Mouse (Mus musculus): Measurements from ENCODE around the gene Gimap4. TPM values are rescaled to one million over a fixed set of nuclear protein-coding genes. Genes with fewer than 3 reads are reported as not detected.

Gene Gimap4
- polyA plus RNA-seq, 1 experiment, result not detected

- H3K27me3 ChIP-seq (ENCODE audit: control insufficient read depth, insufficient read depth, insufficient read length), result no peaks in the 10 kb centered on the region
- no peak overlapping the region for H3ac ChIP-seq (ENCODE audit: control insufficient read depth, insufficient read length)
- no peaks in the 10 kb centered on the region for H3K79me2 ChIP-seq (ENCODE audit: control insufficient read depth, insufficient read depth)
- H3K36me3 ChIP-seq (ENCODE audit: control insufficient read depth, insufficient read depth), result no peaks in the 10 kb centered on the region
- no peak overlapping the region for H3K4me2 ChIP-seq (ENCODE audit: low read depth)
- TF ChIP-seq CEBPB (IDR thresholded peaks at IDR 0.05; ENCODE audit: insufficient read depth, poor library complexity, severe bottlenecking) (no peak), USF1 (IDR thresholded peaks at IDR 0.05; ENCODE audit: low read depth) (no peak), MAX (IDR thresholded peaks at IDR 0.05; ENCODE audit: low read depth) (no peak), TCF3 (IDR thresholded peaks at IDR 0.05; ENCODE audit: insufficient read length, low read depth) (no peak), E2F4 (IDR thresholded peaks at IDR 0.05; ENCODE audit: insufficient read depth) (no peak)
- H3K4me3 ChIP-seq, result no peak overlapping the region
These were observed 16.1 kb downstream of the Gimap4 start for GRCm38 (mm10) chr6:48700251-48701075.

- no peak for TF ChIP-seq TCF3 (IDR thresholded peaks at IDR 0.05; ENCODE audit: insufficient read length, low read depth)
- no peak for TF ChIP-seq POLR2AphosphoS2 (IDR thresholded peaks at IDR 0.05; ENCODE audit: insufficient read length, low read depth)
- TF ChIP-seq MYOG (IDR thresholded peaks at IDR 0.05; ENCODE audit: control insufficient read depth in 1 of 3, insufficient read depth in 1 of 3, insufficient read length in 2 of 3, low read depth in 2 of 3), result no peak
- TF ChIP-seq USF1 (IDR thresholded peaks at IDR 0.05; ENCODE audit: low read depth), result no peak
- TF ChIP-seq E2F4 (IDR thresholded peaks at IDR 0.05; ENCODE audit: insufficient read depth), result no peak
- no peak for TF ChIP-seq SRF (IDR thresholded peaks at IDR 0.05; ENCODE audit: control insufficient read depth, insufficient read length, low read depth)
- no peak for TF ChIP-seq REST (IDR thresholded peaks at IDR 0.05; ENCODE audit: insufficient read depth, insufficient read length)
- TF ChIP-seq MYOD1 (IDR thresholded peaks at IDR 0.05; ENCODE audit: control insufficient read depth in 1 of 3, insufficient read length in 2 of 3, low read depth in 2 of 3), result no peak
- no peak for TF ChIP-seq MAX (IDR thresholded peaks at IDR 0.05; ENCODE audit: low read depth)
- TF ChIP-seq POLR2A (IDR thresholded peaks at IDR 0.05; ENCODE audit: insufficient read length, low read depth), result no peak
- TF ChIP-seq TCF12 (IDR thresholded peaks at IDR 0.05; ENCODE audit: insufficient read depth, poor library complexity, severe bottlenecking), result no peak
- no peak for TF ChIP-seq CEBPB (IDR thresholded peaks at IDR 0.05; ENCODE audit: insufficient read depth, poor library complexity, severe bottlenecking)
- no peak overlapping the region for H3ac ChIP-seq (ENCODE audit: control insufficient read depth, insufficient read length)
These were observed 17.8 kb downstream of the Gimap4 start for GRCm38 (mm10) chr6:48702146-48702545.

GRCm38 (mm10) chr6:48702601-48703000, 18.3 kb downstream of the Gimap4 start:
- TF ChIP-seq POLR2A (IDR thresholded peaks at IDR 0.05; ENCODE audit: insufficient read length, low read depth), result no peak
- no peak for TF ChIP-seq POLR2AphosphoS2 (IDR thresholded peaks at IDR 0.05; ENCODE audit: insufficient read length, low read depth)
- TF ChIP-seq E2F4 (IDR thresholded peaks at IDR 0.05; ENCODE audit: insufficient read depth), result no peak
- no peak for TF ChIP-seq MAX (IDR thresholded peaks at IDR 0.05; ENCODE audit: low read depth)
- no peak for TF ChIP-seq MYOD1 (IDR thresholded peaks at IDR 0.05; ENCODE audit: control insufficient read depth in 1 of 3, insufficient read length in 2 of 3, low read depth in 2 of 3)
- TF ChIP-seq TCF12 (IDR thresholded peaks at IDR 0.05; ENCODE audit: insufficient read depth, poor library complexity, severe bottlenecking), result no peak
- TF ChIP-seq SRF (IDR thresholded peaks at IDR 0.05; ENCODE audit: control insufficient read depth, insufficient read length, low read depth), result no peak
- TF ChIP-seq REST (IDR thresholded peaks at IDR 0.05; ENCODE audit: insufficient read depth, insufficient read length), result no peak
- no peak for TF ChIP-seq MYOG (IDR thresholded peaks at IDR 0.05; ENCODE audit: control insufficient read depth in 1 of 3, insufficient read depth in 1 of 3, insufficient read length in 2 of 3, low read depth in 2 of 3)
- no peak for TF ChIP-seq CEBPB (IDR thresholded peaks at IDR 0.05; ENCODE audit: insufficient read depth, poor library complexity, severe bottlenecking)
- TF ChIP-seq USF1 (IDR thresholded peaks at IDR 0.05; ENCODE audit: low read depth), result no peak
- no peak for TF ChIP-seq TCF3 (IDR thresholded peaks at IDR 0.05; ENCODE audit: insufficient read length, low read depth)
- Histone ChIP-seq H3K27me3 (ENCODE audit: control insufficient read depth, insufficient read depth, insufficient read length) (no peaks in the 10 kb centered on the region), H3K79me2 (ENCODE audit: control insufficient read depth, insufficient read depth) (no peaks in the 10 kb centered on the region), H3K36me3 (ENCODE audit: control insufficient read depth, insufficient read depth) (no peaks in the 10 kb centered on the region), H3ac (ENCODE audit: control insufficient read depth, insufficient read length) (no peak overlapping the region), H3K4me3 (no peak overlapping the region), H3K4me2 (ENCODE audit: low read depth) (no peak overlapping the region)

More at GRCm38 (mm10) chr6:48702146-48702545, 17.8 kb downstream of the Gimap4 start:
- no peaks in the 10 kb centered on the region for H3K79me2 ChIP-seq (ENCODE audit: control insufficient read depth, insufficient read depth)
- no peak overlapping the region for H3K4me3 ChIP-seq
- H3K27me3 ChIP-seq (ENCODE audit: control insufficient read depth, insufficient read depth, insufficient read length), result no peaks in the 10 kb centered on the region
- H3K36me3 ChIP-seq (ENCODE audit: control insufficient read depth, insufficient read depth), result no peaks in the 10 kb centered on the region
- H3K4me2 ChIP-seq (ENCODE audit: low read depth), result no peak overlapping the region

GRCm38 (mm10) chr6:48704146-48704545, 19.8 kb downstream of the Gimap4 start:
- Histone ChIP-seq H3K4me3 (no peak overlapping the region), H3K36me3 (ENCODE audit: control insufficient read depth, insufficient read depth) (no peaks in the 10 kb centered on the region), H3ac (ENCODE audit: control insufficient read depth, insufficient read length) (no peak overlapping the region), H3K79me2 (ENCODE audit: control insufficient read depth, insufficient read depth) (no peaks in the 10 kb centered on the region), H3K4me2 (ENCODE audit: low read depth) (no peak overlapping the region), H3K27me3 (ENCODE audit: control insufficient read depth, insufficient read depth, insufficient read length) (no peaks in the 10 kb centered on the region)
- TF ChIP-seq REST (IDR thresholded peaks at IDR 0.05; ENCODE audit: insufficient read depth, insufficient read length) (no peak), POLR2AphosphoS2 (IDR thresholded peaks at IDR 0.05; ENCODE audit: insufficient read length, low read depth) (no peak), TCF3 (IDR thresholded peaks at IDR 0.05; ENCODE audit: insufficient read length, low read depth) (no peak), SRF (IDR thresholded peaks at IDR 0.05; ENCODE audit: control insufficient read depth, insufficient read length, low read depth) (no peak), E2F4 (IDR thresholded peaks at IDR 0.05; ENCODE audit: insufficient read depth) (no peak)

GRCm38 (mm10) chr6:48706130-48706529, 21.8 kb downstream of the Gimap4 start:
- no peak for TF ChIP-seq POLR2AphosphoS2 (IDR thresholded peaks at IDR 0.05; ENCODE audit: insufficient read length, low read depth)
- TF ChIP-seq MYOD1 (IDR thresholded peaks at IDR 0.05; ENCODE audit: control insufficient read depth in 1 of 3, insufficient read length in 2 of 3, low read depth in 2 of 3), result no peak
- TF ChIP-seq REST (IDR thresholded peaks at IDR 0.05; ENCODE audit: insufficient read depth, insufficient read length), result no peak
- no peak for TF ChIP-seq MAX (IDR thresholded peaks at IDR 0.05; ENCODE audit: low read depth)
- TF ChIP-seq TCF3 (IDR thresholded peaks at IDR 0.05; ENCODE audit: insufficient read length, low read depth), result no peak
- no peak for TF ChIP-seq POLR2A (IDR thresholded peaks at IDR 0.05; ENCODE audit: insufficient read length, low read depth)
- no peak for TF ChIP-seq USF1 (IDR thresholded peaks at IDR 0.05; ENCODE audit: low read depth)
- no peak for TF ChIP-seq TCF12 (IDR thresholded peaks at IDR 0.05; ENCODE audit: insufficient read depth, poor library complexity, severe bottlenecking)
- no peak for TF ChIP-seq CEBPB (IDR thresholded peaks at IDR 0.05; ENCODE audit: insufficient read depth, poor library complexity, severe bottlenecking)
- TF ChIP-seq SRF (IDR thresholded peaks at IDR 0.05; ENCODE audit: control insufficient read depth, insufficient read length, low read depth), result no peak
- no peak for TF ChIP-seq MYOG (IDR thresholded peaks at IDR 0.05; ENCODE audit: control insufficient read depth in 1 of 3, insufficient read depth in 1 of 3, insufficient read length in 2 of 3, low read depth in 2 of 3)
- TF ChIP-seq E2F4 (IDR thresholded peaks at IDR 0.05; ENCODE audit: insufficient read depth), result no peak
- Histone ChIP-seq H3K79me2 (ENCODE audit: control insufficient read depth, insufficient read depth) (no peaks in the 10 kb centered on the region), H3K4me3 (no peak overlapping the region), H3K36me3 (ENCODE audit: control insufficient read depth, insufficient read depth) (no peaks in the 10 kb centered on the region), H3K27me3 (ENCODE audit: control insufficient read depth, insufficient read depth, insufficient read length) (no peaks in the 10 kb centered on the region), H3K4me2 (ENCODE audit: low read depth) (no peak overlapping the region), H3ac (ENCODE audit: control insufficient read depth, insufficient read length) (no peak overlapping the region)

Data from myocyte (in vitro differentiated cells).